Mouse (Mus musculus): ENCODE results near the gene Acer1. TPM values are rescaled to one million over a fixed set of nuclear protein-coding genes. Genes with fewer than 3 reads are reported as not detected.

Gene Acer1
- polyA plus RNA-seq, 1 experiment from 2014 or later: not detected

GRCm38 (mm10) chr17:56986105-56986805 is 4.3 kb upstream of the Acer1 start:
- ATAC-seq (ENCODE audit: low FRiP score): no peak
- no peak overlapping the region for H3K27ac ChIP-seq (replicated peaks)
- no peak overlapping the region for H3K9ac ChIP-seq (replicated peaks)
- H3K4me3 ChIP-seq (replicated peaks): no peak overlapping the region
- H3K4me2 ChIP-seq: no peak overlapping the region
- 83% methylated on average over 3 of the region's 3 CpGs for WGBS
- peaks cover 8% of the 10 kb centered on the region for H3K4me1 ChIP-seq
- no peaks in the 10 kb centered on the region for H3K9me3 ChIP-seq (replicated peaks)
- H3K27me3 ChIP-seq (replicated peaks): no peaks in the 10 kb centered on the region
- no peaks in the 10 kb centered on the region for H3K36me3 ChIP-seq

GRCm38 (mm10) chr17:56985656-56986055 is 3.7 kb upstream of the Acer1 start:
- peaks cover 2% of the 10 kb centered on the region; the same call in 1 of the 2 replicates for H3K4me1 ChIP-seq
- ATAC-seq (ENCODE audit: low FRiP score): no peak
- H3K36me3 ChIP-seq: no peaks in the 10 kb centered on the region
- H3K9me3 ChIP-seq (replicated peaks): no peaks in the 10 kb centered on the region
- H3K9ac ChIP-seq (replicated peaks): no peak overlapping the region
- no peak overlapping the region for H3K4me2 ChIP-seq
- WGBS: 61% methylated on average over 3 of the region's 3 CpGs
- no peaks in the 10 kb centered on the region for H3K27me3 ChIP-seq (replicated peaks)
- no peak overlapping the region for H3K27ac ChIP-seq (replicated peaks)
- H3K4me3 ChIP-seq (replicated peaks): no peak overlapping the region

- WGBS: 83% methylated on average over 9 of the region's 9 CpGs
- Histone ChIP-seq H3K27me3 (replicated peaks) (no peaks in the 10 kb centered on the region), H3K9me3 (replicated peaks) (no peaks in the 10 kb centered on the region), H3K4me2 (no peak overlapping the region), H3K4me1 (peaks cover 2% of the 10 kb centered on the region; the same call in 1 of the 2 replicates), H3K4me3 (replicated peaks) (no peak overlapping the region), H3K9ac (replicated peaks) (no peak overlapping the region), H3K27ac (replicated peaks) (no peak overlapping the region), H3K36me3 (no peaks in the 10 kb centered on the region)
- ATAC-seq (ENCODE audit: low FRiP score): no peak
Observed at GRCm38 (mm10) chr17:56984886-56985285, 3.0 kb upstream of the Acer1 start.

- Histone ChIP-seq H3K9me3 (replicated peaks) (no peaks in the 10 kb centered on the region), H3K4me1 (no peaks in the 10 kb centered on the region), H3K9ac (replicated peaks) (no peak overlapping the region), H3K27ac (replicated peaks) (no peak overlapping the region), H3K36me3 (no peaks in the 10 kb centered on the region), H3K4me3 (replicated peaks) (no peak overlapping the region), H3K27me3 (replicated peaks) (no peaks in the 10 kb centered on the region), H3K4me2 (no peak overlapping the region)
- WGBS: 78% methylated on average over 7 of the region's 7 CpGs
- ATAC-seq (ENCODE audit: low FRiP score): no peak
Observed at GRCm38 (mm10) chr17:56981049-56981448, 877 bp downstream of the Acer1 start.

GRCm38 (mm10) chr17:56979524-56979923 is 2.4 kb downstream of the Acer1 start:
- ATAC-seq (ENCODE audit: low FRiP score): no peak
- Histone ChIP-seq H3K36me3 (no peaks in the 10 kb centered on the region), H3K4me1 (no peaks in the 10 kb centered on the region), H3K4me3 (replicated peaks) (no peak overlapping the region), H3K9ac (replicated peaks) (no peak overlapping the region), H3K27me3 (replicated peaks) (no peaks in the 10 kb centered on the region), H3K9me3 (replicated peaks) (no peaks in the 10 kb centered on the region), H3K4me2 (no peak overlapping the region), H3K27ac (replicated peaks) (no peak overlapping the region)
- 10% methylated on average over 7 of the region's 8 CpGs for WGBS

- WGBS: 85% methylated on average over 8 of the region's 8 CpGs
- Histone ChIP-seq H3K27me3 (replicated peaks) (no peaks in the 10 kb centered on the region), H3K4me1 (no peaks in the 10 kb centered on the region), H3K9ac (replicated peaks) (no peak overlapping the region), H3K4me3 (replicated peaks) (no peak overlapping the region), H3K27ac (replicated peaks) (no peak overlapping the region), H3K9me3 (replicated peaks) (no peaks in the 10 kb centered on the region), H3K4me2 (no peak overlapping the region), H3K36me3 (no peaks in the 10 kb centered on the region)
- ATAC-seq (ENCODE audit: low FRiP score): no peak
Observed at GRCm38 (mm10) chr17:56976531-56977390, 5.2 kb downstream of the Acer1 start.

GRCm38 (mm10) chr17:56975391-56975790 is 6.5 kb downstream of the Acer1 start:
- Histone ChIP-seq H3K4me1 (no peaks in the 10 kb centered on the region), H3K27ac (replicated peaks) (no peak overlapping the region), H3K9ac (replicated peaks) (no peak overlapping the region), H3K27me3 (replicated peaks) (no peaks in the 10 kb centered on the region), H3K4me3 (replicated peaks) (no peak overlapping the region), H3K36me3 (no peaks in the 10 kb centered on the region), H3K4me2 (no peak overlapping the region), H3K9me3 (replicated peaks) (no peaks in the 10 kb centered on the region)
- 84% methylated on average over 3 of the region's 3 CpGs for WGBS
- no peak for ATAC-seq (ENCODE audit: low FRiP score)

- Histone ChIP-seq H3K4me2 (no peak overlapping the region), H3K36me3 (no peaks in the 10 kb centered on the region), H3K9ac (replicated peaks) (no peak overlapping the region), H3K27me3 (replicated peaks) (no peaks in the 10 kb centered on the region), H3K9me3 (replicated peaks) (no peaks in the 10 kb centered on the region), H3K4me1 (no peaks in the 10 kb centered on the region), H3K4me3 (replicated peaks) (no peak overlapping the region), H3K27ac (replicated peaks) (no peak overlapping the region)
- no peak for ATAC-seq (ENCODE audit: low FRiP score)
- 82% methylated on average over 5 of the region's 5 CpGs for WGBS
Observed at GRCm38 (mm10) chr17:56974708-56975240, 7.2 kb downstream of the Acer1 start.

- Histone ChIP-seq H3K27ac (replicated peaks) (no peak overlapping the region), H3K4me3 (replicated peaks) (no peak overlapping the region), H3K9me3 (replicated peaks) (no peaks in the 10 kb centered on the region), H3K9ac (replicated peaks) (no peak overlapping the region), H3K4me1 (no peaks in the 10 kb centered on the region), H3K36me3 (no peaks in the 10 kb centered on the region), H3K27me3 (replicated peaks) (no peaks in the 10 kb centered on the region), H3K4me2 (no peak overlapping the region)
- 61% methylated on average over 13 of the region's 14 CpGs for WGBS
- no peak for ATAC-seq (ENCODE audit: low FRiP score)
Observed at GRCm38 (mm10) chr17:56973956-56974707, 7.8 kb downstream of the Acer1 start.

GRCm38 (mm10) chr17:56970081-56970480 is 11.8 kb downstream of the Acer1 start:
- no peak for ATAC-seq (ENCODE audit: low FRiP score)
- no peaks in the 10 kb centered on the region for H3K27me3 ChIP-seq (replicated peaks)
- H3K9me3 ChIP-seq (replicated peaks): no peaks in the 10 kb centered on the region
- no peak overlapping the region for H3K27ac ChIP-seq (replicated peaks)
- no peaks in the 10 kb centered on the region for H3K4me1 ChIP-seq
- no peak overlapping the region for H3K4me2 ChIP-seq
- WGBS: 73% methylated on average over 5 of the region's 5 CpGs
- no peak overlapping the region for H3K4me3 ChIP-seq (replicated peaks)
- no peaks in the 10 kb centered on the region for H3K36me3 ChIP-seq
- H3K9ac ChIP-seq (replicated peaks): no peak overlapping the region

- H3K27me3 ChIP-seq (replicated peaks): no peaks in the 10 kb centered on the region
- no peaks in the 10 kb centered on the region for H3K9me3 ChIP-seq (replicated peaks)
- 65% methylated on average over 3 of the region's 3 CpGs for WGBS
- no peak overlapping the region for H3K27ac ChIP-seq (replicated peaks)
- H3K36me3 ChIP-seq: no peaks in the 10 kb centered on the region
- ATAC-seq (ENCODE audit: low FRiP score): no peak
- H3K4me3 ChIP-seq (replicated peaks): no peak overlapping the region
- H3K4me2 ChIP-seq: no peak overlapping the region
- no peak overlapping the region for H3K9ac ChIP-seq (replicated peaks)
- H3K4me1 ChIP-seq: no peaks in the 10 kb centered on the region
Observed at GRCm38 (mm10) chr17:56969321-56969720, 12.6 kb downstream of the Acer1 start.
